Mouse (Mus musculus) lung, embryonic 16.5 days (tissue): ENCODE measurements around the gene Senp1. TPM values are rescaled to one million over a fixed set of nuclear protein-coding genes. Genes with fewer than 3 reads are reported as not detected.

Experiments used
- ATAC-seq: fragments of 200-750 bp; cut with Nextera tagmentation; 2 replicates; pipeline ENCODE4 v1.8.0; 2017; ENCODE audit warnings: low read depth, mild to moderate bottlenecking, moderate library complexity
- H3K27ac ChIP-seq: fragments of 300-500 bp; sonication (generic); 2 replicates; pipeline ENCODE4 v1.5.1; 2014; ENCODE audit warnings: mild to moderate bottlenecking, control low read depth, low read length
- H3K27me3 ChIP-seq: fragments of 300-500 bp; sonication (generic); 2 replicates; pipeline ENCODE4 v1.6.1; 2014; ENCODE audit warnings: low read depth, low read length, mixed read lengths; ENCODE audit not compliant: control insufficient read depth, insufficient read depth
- H3K36me3 ChIP-seq: fragments of 300-500 bp; sonication (generic); 2 replicates; pipeline ENCODE4 v1.6.1; 2014; ENCODE audit warnings: low read length; ENCODE audit not compliant: control insufficient read depth, insufficient read depth
- H3K4me1 ChIP-seq: fragments of 300-500 bp; sonication (generic); replicated peaks from 2 replicates; pipeline ENCODE4 v1.6.1; 2014; ENCODE audit warnings: low read length, mixed read lengths; ENCODE audit not compliant: control insufficient read depth, insufficient read depth
- H3K4me2 ChIP-seq: fragments of 300-500 bp; sonication (generic); 2 replicates; pipeline ENCODE4 v1.6.1; 2014; ENCODE audit warnings: low read depth, low read length, control low read depth
- H3K4me3 ChIP-seq: fragments of 300-500 bp; sonication (generic); 2 replicates; pipeline ENCODE4 v1.5.1; 2014; ENCODE audit warnings: mild to moderate bottlenecking, low read length, control low read depth
- H3K9ac ChIP-seq: fragments of 300-500 bp; sonication (generic); 2 replicates; pipeline ENCODE4 v1.6.1; 2014; ENCODE audit warnings: low read length, control low read depth
- H3K9me3 ChIP-seq: fragments of 300-500 bp; sonication (generic); 2 replicates; pipeline ENCODE4 v1.6.1; 2016; ENCODE audit warnings: low read length; ENCODE audit not compliant: control insufficient read depth
- WGBS: fragments of 180-500 bp; shearing (Covaris S2); extraction: QIAGEN DNeasy Blood & Tissue Kit; methylation state at CpG from one replicate; pipeline ENCODE4 v1.1.7; 2014; 5-methylcytosine and 5-hydroxymethylcytosine counted together
- polyA plus RNA-seq: library from polyadenylated mRNA; unstranded; fragments of >200 nt; fragmentation: Nextera tagmentation; extraction: Ambion mirVana; gene quantifications from 2 replicates; pipeline ENCODE4 v1.2.1, GENCODE M21; 2015

Senp1 gene
- polyA plus RNA-seq, 1 experiment from 2014 or later, result 29.2 TPM

DNA sequence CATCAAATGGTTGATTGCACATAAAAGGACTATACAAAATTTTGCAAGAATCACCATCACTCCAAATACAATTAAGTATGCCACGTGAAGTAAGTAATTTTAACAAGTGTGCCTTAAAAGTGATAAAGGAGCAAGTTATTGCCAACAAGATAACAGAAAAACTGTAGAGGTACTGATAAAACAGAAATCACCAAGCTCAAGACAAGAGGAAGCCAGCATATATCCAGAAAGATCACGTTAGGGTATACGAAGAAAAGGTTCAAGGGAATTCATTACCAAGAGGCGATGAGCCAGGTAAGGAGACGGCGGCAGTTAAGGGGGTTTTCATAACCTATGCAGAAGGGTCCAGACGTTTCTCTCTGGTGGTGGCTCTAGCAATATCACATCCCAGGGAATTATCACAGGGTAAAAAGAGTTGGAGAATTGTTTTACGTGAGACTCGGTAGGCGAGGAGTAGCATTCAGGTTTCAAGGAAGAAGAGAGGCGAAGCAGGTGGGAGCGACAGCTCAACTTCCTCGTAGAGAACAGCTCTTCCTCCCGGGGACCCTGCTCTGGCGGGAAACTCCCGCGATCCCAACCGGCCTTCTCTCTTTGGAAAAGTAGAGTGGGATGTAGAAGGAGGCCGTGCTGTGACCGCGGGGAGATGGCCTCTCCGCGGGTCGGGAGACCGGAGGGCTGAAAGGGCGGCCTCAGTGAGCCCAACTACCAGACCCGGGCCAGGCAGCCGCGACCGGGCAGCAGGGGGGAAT is 998 bp downstream of the Senp1 start, which contains the start of gene Pfkm:
Pfkm (plus strand) TSS at position 218 of the 749 bp plus-strand sequence.
- Histone ChIP-seq H3K36me3 (no peaks in the 10 kb centered on the region), H3K9ac (peak within 1 kb of the TSS; percentile 97), H3K9me3 (no peaks in the 10 kb centered on the region), H3K4me1 (peaks cover 7% of the 10 kb centered on the region), H3K27me3 (no peaks in the 10 kb centered on the region), H3K4me3 (peak within 1 kb of the TSS; percentile 99), H3K27ac (peak within 1 kb of the TSS; percentile 95), H3K4me2 (peak within 1 kb of the TSS; percentile 90)
- under 1% methylated on average over 30 of the region's 30 CpGs for WGBS
- no peak; the same call in 1 of the 2 replicates for ATAC-seq

DNA sequence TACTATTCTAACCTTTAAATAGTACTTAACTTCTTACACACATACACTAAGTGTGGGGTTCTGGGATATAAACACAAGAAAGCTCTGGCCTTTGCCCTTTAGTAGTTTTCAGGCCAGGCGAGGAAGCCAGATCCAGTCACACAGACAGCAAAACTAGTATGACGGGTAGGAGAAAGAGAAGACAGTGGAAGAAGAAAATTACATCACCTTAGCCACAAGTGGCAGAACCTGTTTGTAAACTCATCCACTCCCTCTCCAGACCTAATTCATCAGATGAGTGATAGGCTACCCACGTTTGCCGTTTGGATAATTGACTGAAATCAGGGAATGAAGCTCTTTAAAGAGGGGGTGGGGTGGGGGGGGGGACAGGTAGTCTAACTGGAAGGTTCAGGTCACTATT is 1.7 kb downstream of the Senp1 start:
- no peak overlapping the region for H3K27ac ChIP-seq

DNA sequence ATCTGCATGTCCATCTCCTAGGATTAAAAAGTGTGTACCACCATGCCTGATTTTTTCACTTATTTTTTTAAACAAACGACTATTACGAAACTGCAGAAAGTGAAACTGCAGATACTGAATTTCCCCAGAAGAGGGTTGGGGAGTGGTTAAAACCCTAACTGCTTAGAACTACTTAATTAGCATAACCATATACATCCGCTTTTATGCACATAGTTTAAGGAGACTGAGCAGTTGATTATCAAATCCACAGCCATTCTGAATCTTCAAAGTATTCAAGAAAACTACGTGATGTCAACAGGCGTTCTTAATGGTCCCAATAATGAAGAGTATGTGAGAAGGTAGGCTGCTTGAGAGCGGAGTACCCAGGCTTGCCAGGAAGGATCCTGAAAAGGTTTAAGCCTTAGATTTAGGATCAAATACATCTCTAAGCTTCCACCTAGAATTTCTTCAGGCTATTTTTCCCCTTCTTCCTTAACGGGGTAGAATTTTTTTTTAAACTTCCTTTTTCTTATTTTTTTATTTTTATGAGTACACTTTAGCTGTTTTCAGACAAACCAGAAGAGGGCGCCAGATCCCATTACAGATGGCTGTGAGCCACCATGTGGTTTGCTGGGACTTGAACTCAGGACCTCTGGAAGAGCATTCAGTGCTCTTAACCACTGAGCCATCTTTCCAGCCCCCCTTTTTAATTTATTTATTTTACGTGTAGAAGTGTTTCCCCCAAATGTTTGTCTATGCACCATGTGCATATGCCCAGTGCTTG is 3.9 kb downstream of the Senp1 start:
- Histone ChIP-seq H3K4me1 (peaks cover 7% of the 10 kb centered on the region), H3K27ac (no peak overlapping the region), H3K27me3 (no peaks in the 10 kb centered on the region), H3K36me3 (peaks cover 10% of the 10 kb centered on the region), H3K9ac (no peak overlapping the region), H3K4me2 (no peak overlapping the region), H3K4me3 (no peak overlapping the region), H3K9me3 (no peaks in the 10 kb centered on the region)
- ATAC-seq, result no peak
- 71% methylated on average over 9 of the region's 9 CpGs for WGBS

More for the DNA sequence above, 1.7 kb downstream of the Senp1 start:
- H3K27me3 ChIP-seq, result no peaks in the 10 kb centered on the region
- H3K4me1 ChIP-seq, result peaks cover 7% of the 10 kb centered on the region
- WGBS, result 14% methylated on average over 4 of the region's 4 CpGs
- H3K4me2 ChIP-seq, result peak overlapping the region; percentile 90
- no peaks in the 10 kb centered on the region for H3K36me3 ChIP-seq
- H3K9ac ChIP-seq, result peak overlapping the region; percentile 39; the same call in 1 of the 2 replicates
- no peak for ATAC-seq
- H3K9me3 ChIP-seq, result no peaks in the 10 kb centered on the region
- peak overlapping the region; percentile 99 for H3K4me3 ChIP-seq

DNA sequence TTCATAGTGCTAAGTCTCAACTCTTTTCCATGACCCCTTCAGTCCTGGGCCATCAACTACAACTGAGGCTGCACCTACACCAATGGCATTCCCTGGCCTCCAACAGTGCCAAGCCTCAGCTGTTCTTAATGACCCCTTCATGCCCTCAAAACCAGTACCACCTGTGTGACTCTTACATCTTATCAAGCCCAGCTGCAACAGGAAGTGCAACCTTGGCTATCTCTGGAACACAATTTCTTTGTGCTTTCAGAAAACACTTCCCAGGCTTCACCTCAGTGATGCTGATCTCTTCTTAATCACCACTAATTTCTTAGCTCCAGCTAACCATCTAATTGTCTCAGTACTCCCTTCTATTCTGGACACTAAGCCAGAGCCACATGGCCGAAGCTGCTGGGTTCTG is 4.7 kb downstream of the Senp1 start:
- no peak for ATAC-seq
- Histone ChIP-seq H3K9me3 (no peaks in the 10 kb centered on the region), H3K4me2 (no peak overlapping the region), H3K9ac (no peak overlapping the region), H3K4me1 (peaks cover 7% of the 10 kb centered on the region), H3K27me3 (no peaks in the 10 kb centered on the region), H3K4me3 (no peak overlapping the region), H3K27ac (no peak overlapping the region), H3K36me3 (peaks cover 12% of the 10 kb centered on the region)
- WGBS, result 89% methylated on average over 1 of the region's 1 CpGs

DNA sequence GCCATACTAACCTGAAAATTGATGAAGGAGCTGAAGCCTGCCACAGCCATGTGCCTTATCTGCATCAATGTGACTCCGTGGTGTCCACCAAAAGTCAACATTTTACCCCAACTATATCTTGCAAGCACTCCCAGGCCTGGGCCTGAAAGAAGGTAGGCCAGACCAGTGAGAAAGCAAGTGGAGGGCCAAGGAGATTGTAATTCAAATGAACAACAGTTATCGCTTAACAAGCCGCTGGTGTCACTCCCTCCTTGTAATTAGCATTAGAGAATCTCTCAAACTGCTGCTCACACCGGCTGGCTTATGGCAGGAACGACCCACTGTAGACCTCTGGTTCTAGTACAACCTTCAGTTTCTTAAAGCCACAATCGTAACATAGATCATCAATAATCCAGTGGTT is 16.6 kb downstream of the Senp1 start:
- no peak for ATAC-seq
- no peaks in the 10 kb centered on the region for H3K9me3 ChIP-seq
- no peak overlapping the region for H3K4me2 ChIP-seq
- H3K27me3 ChIP-seq, result no peaks in the 10 kb centered on the region
- H3K4me3 ChIP-seq, result no peak overlapping the region
- no peak overlapping the region for H3K9ac ChIP-seq
- H3K4me1 ChIP-seq, result no peaks in the 10 kb centered on the region
- no peak overlapping the region for H3K27ac ChIP-seq
- H3K36me3 ChIP-seq, result peaks cover 36% of the 10 kb centered on the region
- 89% methylated on average over 6 of the region's 6 CpGs for WGBS

DNA sequence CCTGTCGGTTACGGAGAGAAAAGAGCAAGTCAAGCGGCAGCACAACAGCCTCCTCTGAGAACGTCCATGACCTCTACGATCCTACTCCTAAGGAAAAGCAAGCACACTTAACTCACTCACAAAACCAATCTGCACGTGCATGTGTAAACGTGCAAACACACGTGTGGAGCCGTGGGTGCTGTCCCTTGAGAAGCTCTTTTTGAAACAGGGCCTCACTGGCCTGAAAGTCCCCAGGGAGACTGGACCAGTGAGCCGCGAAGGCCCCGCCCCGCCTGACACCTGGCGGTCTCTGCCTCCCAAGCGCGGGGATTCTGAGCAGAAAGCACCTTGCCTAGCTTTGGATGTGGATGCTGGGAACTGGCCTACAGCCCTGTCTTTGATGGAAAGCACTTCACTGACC is 18.5 kb downstream of the Senp1 start:
- no peak overlapping the region for H3K27ac ChIP-seq

DNA sequence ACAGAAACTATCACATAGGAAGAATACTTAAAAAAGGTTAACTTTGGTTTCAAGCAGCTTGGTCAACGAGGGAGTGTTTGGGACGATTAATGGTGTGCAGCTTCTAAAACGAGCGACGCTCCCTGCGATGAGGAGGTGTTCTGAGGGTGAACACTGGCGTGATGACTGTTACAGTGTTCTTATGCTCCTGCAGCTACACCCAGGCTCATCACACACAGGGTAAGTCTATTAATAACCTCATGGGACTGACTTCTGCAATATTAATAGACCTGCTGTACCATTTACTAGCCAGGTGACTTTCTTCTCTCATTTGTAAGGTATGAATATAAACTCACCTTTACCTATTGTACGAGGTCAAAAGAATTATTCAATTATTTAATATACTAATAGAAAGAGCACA is 19.0 kb downstream of the Senp1 start:
- WGBS, result 85% methylated on average over 8 of the region's 8 CpGs
- H3K27me3 ChIP-seq, result no peaks in the 10 kb centered on the region
- no peak for ATAC-seq

More for the DNA sequence above, 18.5 kb downstream of the Senp1 start:
- no peak for ATAC-seq
- WGBS, result 84% methylated on average over 16 of the region's 16 CpGs
- no peaks in the 10 kb centered on the region for H3K27me3 ChIP-seq
- H3K4me3 ChIP-seq, result no peak overlapping the region
- peaks cover 38% of the 10 kb centered on the region for H3K36me3 ChIP-seq
- no peak overlapping the region for H3K9ac ChIP-seq
- H3K9me3 ChIP-seq, result no peaks in the 10 kb centered on the region
- H3K4me1 ChIP-seq, result no peaks in the 10 kb centered on the region
- no peak overlapping the region for H3K4me2 ChIP-seq

DNA sequence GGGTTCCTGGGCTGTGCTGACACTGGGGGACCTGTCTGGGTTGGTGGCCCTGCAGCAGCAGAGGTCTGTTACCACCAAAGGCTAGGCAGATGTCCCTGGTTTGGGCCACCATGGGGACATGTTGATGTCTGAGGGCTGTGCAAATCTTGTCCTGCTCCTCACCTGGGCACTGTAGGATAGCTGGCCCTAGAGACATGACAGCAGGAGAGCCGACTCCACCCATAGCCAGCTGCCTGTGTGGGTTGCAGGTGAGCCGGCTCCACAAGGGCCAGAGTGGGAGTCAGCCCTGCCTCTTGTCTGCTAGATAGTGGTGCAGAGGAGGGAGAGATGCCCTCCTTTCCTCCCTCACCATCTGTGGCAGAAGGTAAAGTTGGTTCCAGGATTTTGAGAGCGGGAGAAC is 23.2 kb downstream of the Senp1 start:
- no peak overlapping the region for H3K4me3 ChIP-seq
- no peaks in the 10 kb centered on the region for H3K4me1 ChIP-seq
- WGBS, result 87% methylated on average over 3 of the region's 3 CpGs
- H3K9ac ChIP-seq, result no peak overlapping the region
- no peak overlapping the region for H3K4me2 ChIP-seq
- no peak for ATAC-seq
- no peaks in the 10 kb centered on the region for H3K27me3 ChIP-seq
- H3K27ac ChIP-seq, result no peak overlapping the region
- peaks cover 27% of the 10 kb centered on the region for H3K36me3 ChIP-seq
- H3K9me3 ChIP-seq, result no peaks in the 10 kb centered on the region

More for the DNA sequence above, 19.0 kb downstream of the Senp1 start:
- Histone ChIP-seq H3K27ac (no peak overlapping the region), H3K36me3 (peaks cover 40% of the 10 kb centered on the region), H3K9me3 (no peaks in the 10 kb centered on the region), H3K4me2 (no peak overlapping the region), H3K4me1 (no peaks in the 10 kb centered on the region), H3K4me3 (no peak overlapping the region), H3K9ac (no peak overlapping the region)

DNA sequence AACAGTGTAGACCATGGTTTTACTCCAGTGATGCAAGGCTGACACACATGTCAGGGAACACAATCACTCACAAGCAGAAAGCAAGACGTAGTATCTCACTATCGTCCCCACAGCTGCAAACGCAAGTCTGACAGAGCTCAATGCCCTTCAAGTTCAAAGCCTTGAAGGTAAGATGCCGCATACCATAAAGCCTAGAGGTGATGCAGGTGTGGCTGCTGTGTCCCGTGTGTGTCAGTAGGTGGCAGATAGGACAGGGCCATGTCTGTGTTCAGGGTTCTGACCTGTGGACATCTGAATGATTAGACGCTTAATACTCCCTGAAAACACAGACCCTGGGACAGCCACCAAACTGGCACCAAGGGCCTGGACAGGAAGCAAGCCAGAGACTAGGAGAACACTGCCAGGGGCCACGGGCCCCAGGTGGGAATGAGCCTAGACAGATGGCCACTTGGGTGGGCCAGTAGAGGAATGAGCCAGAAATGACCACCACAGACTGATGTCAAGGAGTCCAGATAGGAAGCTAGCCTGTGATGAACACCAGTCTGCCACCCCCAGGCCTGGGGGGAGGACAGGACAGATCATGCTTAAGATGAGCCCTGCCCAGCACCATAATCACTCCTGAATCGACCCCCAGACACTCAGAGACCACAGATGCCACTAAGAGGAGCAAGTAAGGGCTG is 23.8 kb downstream of the Senp1 start:
- H3K36me3 ChIP-seq, result peaks cover 28% of the 10 kb centered on the region
- no peak for ATAC-seq

More for the DNA sequence above, 23.8 kb downstream of the Senp1 start:
- no peak overlapping the region for H3K4me3 ChIP-seq
- WGBS, result 85% methylated on average over 8 of the region's 8 CpGs
- H3K4me2 ChIP-seq, result no peak overlapping the region
- no peak overlapping the region for H3K9ac ChIP-seq
- H3K9me3 ChIP-seq, result no peaks in the 10 kb centered on the region
- H3K4me1 ChIP-seq, result no peaks in the 10 kb centered on the region
- no peak overlapping the region for H3K27ac ChIP-seq
- H3K27me3 ChIP-seq, result no peaks in the 10 kb centered on the region
